Mouse (Mus musculus): Measurements from ENCODE around the gene Sh3bp4. TPM values are rescaled to one million over a fixed set of nuclear protein-coding genes. Genes with fewer than 3 reads are reported as not detected.

Gene Sh3bp4
- polyA plus RNA-seq, 1 experiment from 2014 or later, result 25.7 TPM

DNA sequence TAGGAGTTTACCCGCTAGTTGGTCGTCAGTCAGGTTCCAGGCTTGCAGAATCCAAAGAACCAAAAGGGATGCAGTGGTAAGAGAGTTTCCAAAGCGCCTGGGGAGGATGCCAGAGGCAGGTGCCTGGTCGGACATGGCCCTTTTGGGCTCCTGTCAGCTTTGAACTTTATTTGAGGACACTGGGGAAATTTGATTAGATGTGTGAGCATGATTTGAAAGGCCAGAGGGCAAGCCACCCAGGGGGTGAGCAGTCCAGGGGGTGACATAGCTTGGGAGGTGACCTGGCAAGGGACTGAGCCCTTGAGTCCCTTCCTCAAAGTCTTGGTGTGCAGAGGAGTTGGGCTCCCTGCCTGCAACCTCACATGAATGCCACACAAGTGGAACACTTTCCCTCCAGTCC is 11.2 kb downstream of the Sh3bp4 start:
- no peak overlapping the region for H3K27ac ChIP-seq
- H3K9me3 ChIP-seq, result no peaks in the 10 kb centered on the region
- no peaks in the 10 kb centered on the region for H3K27me3 ChIP-seq
- no peak overlapping the region for H3K9ac ChIP-seq
- no peak for ATAC-seq (ENCODE audit: insufficient number of reproducible peaks, insufficient read depth, low FRiP score, low TSS enrichment)
- H3K4me3 ChIP-seq, result no peak overlapping the region
- 0 out of 2 replicates have a peak, but pooled peaks cover 5% of the 10 kb centered on the region for H3K36me3 ChIP-seq
- peaks cover 52% of the 10 kb centered on the region for H3K4me1 ChIP-seq
- H3K4me2 ChIP-seq (replicated peaks), result no peak overlapping the region
- WGBS, result 82% methylated on average over 4 of the region's 4 CpGs

DNA sequence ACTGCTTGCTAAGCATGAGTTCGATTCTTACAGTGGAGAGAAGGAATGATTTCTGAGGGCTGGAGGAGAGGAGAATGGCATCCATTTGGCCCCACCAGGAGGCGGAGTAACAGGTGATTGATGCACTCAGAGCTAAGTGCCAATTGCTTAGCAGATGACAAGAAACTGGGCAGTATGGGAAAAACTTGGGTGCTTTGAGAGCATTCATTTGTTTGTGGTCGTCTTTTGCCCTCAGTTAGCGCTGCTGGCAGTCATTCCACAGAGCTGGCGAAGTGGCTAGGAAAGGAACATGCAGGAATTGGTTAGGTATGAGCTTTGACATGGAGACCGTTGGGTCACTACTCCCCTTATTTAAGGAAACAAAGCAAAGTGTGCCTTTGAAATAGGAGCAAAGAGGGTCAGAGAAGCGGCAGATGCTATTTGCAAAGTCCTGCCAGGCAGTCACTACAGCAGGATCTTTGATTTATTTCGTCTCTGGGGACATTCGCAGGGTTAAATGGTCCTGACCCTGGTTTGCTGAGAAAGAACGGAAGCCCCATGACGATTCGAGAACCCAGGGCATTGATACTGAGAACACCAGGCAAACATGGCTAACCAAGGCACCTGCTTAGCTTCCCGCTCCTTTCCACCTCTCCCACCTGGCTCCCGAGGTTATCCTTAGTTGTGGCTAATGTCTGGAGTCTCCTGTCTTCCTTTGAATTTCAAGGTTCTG is 12.1 kb downstream of the Sh3bp4 start:
- H3K4me2 ChIP-seq (replicated peaks), result no peak overlapping the region
- H3K4me1 ChIP-seq, result peaks cover 60% of the 10 kb centered on the region
- WGBS, result 54% methylated on average over 14 of the region's 14 CpGs

DNA sequence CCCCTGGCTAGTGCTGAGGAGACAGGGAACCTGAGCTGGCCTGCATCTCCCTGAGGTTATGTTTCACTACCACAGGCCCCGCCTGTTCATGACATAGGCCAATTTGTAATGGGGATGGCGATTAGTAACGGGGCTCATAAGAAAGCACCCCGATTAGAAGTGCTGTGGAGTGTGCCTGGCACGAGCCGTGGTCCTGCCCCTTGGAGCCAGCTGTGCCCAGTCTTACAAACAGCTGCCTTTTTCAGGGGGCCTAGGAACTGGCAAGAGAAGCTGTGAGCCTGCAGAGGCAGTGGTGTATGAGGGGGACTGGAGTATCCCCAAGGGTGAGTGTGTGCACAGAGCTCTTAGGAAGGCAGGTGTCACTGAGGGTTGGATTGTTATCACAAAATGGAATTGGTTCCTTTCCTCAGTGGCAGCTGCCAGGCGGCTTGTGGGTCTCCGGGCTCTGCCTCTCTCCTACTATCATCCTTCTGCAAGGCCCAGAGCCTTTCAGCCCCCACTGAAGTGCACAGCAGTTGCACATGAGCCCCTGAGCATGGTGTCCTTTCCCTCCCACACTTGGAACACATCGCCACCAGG is 16.4 kb downstream of the Sh3bp4 start:
- no peak overlapping the region for H3K4me2 ChIP-seq (replicated peaks)
- no peak overlapping the region for H3K9ac ChIP-seq
- 0 out of 2 replicates have a peak, but pooled peaks have one; percentile 43 for ATAC-seq (ENCODE audit: insufficient number of reproducible peaks, insufficient read depth, low FRiP score, low TSS enrichment)
- no peaks in the 10 kb centered on the region for H3K27me3 ChIP-seq
- no peak overlapping the region for H3K4me3 ChIP-seq
- no peaks in the 10 kb centered on the region for H3K9me3 ChIP-seq
- H3K4me1 ChIP-seq, result peaks cover 52% of the 10 kb centered on the region
- H3K27ac ChIP-seq, result no peak overlapping the region
- H3K36me3 ChIP-seq, result 0 out of 2 replicates have a peak, but pooled peaks cover 5% of the 10 kb centered on the region
- 59% methylated on average over 9 of the region's 9 CpGs for WGBS

More for the DNA sequence above, 12.1 kb downstream of the Sh3bp4 start:
- no peaks in the 10 kb centered on the region for H3K9me3 ChIP-seq
- H3K4me3 ChIP-seq, result no peak overlapping the region
- no peak overlapping the region for H3K27ac ChIP-seq
- 0 out of 2 replicates have a peak, but pooled peaks cover 5% of the 10 kb centered on the region for H3K36me3 ChIP-seq
- H3K27me3 ChIP-seq, result no peaks in the 10 kb centered on the region
- no peak overlapping the region for H3K9ac ChIP-seq
- ATAC-seq (ENCODE audit: insufficient number of reproducible peaks, insufficient read depth, low FRiP score, low TSS enrichment), result no peak

DNA sequence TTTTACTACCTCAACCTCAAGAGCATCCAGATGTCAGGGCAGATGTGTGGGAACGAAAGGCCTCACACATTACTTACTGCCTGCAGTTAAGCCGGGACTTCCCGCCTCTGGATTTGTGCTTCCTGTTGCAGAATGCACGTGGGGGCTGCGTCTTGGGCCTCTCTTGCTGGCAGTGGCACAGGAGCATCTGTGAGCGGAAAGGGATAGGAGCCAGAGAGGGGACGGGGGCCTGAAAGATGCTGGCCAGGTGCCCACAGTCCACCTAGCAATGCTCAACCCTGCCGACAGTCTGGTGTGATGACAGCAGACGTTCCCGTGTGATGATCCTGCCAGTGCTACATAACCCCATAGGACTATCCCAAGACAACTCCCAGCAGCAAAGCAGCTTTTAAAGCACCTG is 17.9 kb downstream of the Sh3bp4 start:
- H3K36me3 ChIP-seq, result 0 out of 2 replicates have a peak, but pooled peaks cover 5% of the 10 kb centered on the region
- H3K9ac ChIP-seq, result no peak overlapping the region
- H3K4me2 ChIP-seq (replicated peaks), result no peak overlapping the region
- H3K9me3 ChIP-seq, result no peaks in the 10 kb centered on the region
- no peaks in the 10 kb centered on the region for H3K27me3 ChIP-seq
- peaks cover 54% of the 10 kb centered on the region for H3K4me1 ChIP-seq
- no peak overlapping the region for H3K4me3 ChIP-seq
- ATAC-seq (ENCODE audit: insufficient number of reproducible peaks, insufficient read depth, low FRiP score, low TSS enrichment), result no peak
- whole genome bisulfite sequencing, result 52% methylated on average over 10 of the region's 10 CpGs
- H3K27ac ChIP-seq, result no peak overlapping the region

DNA sequence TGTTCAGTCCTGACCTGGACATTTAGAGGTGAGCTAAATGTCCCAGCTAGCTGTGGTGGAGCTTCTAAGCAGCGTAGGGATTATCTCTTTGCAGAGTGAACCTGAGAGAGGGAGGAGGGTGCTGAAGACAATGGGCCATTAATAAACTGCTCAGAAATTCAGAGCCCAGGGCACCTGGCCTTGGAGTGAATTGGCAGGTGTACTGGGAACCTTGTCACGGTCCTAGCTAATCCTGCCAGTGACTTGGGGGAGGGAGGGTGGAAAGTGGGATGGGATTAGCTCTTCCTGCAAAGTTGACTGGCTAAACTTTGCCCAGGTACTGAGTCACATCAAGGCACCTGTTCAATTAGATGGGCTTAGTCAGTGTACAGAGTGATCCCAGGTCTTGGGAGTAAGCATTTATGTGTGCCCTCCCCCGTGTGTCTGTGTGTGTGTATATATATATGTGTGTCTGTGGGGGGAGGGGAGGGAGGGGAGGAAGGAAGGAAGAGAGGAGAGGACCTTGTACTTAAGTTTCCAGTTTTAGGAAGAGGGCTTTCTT is 18.6 kb downstream of the Sh3bp4 start:
- no peak overlapping the region for H3K4me2 ChIP-seq (replicated peaks)
- H3K9ac ChIP-seq, result no peak overlapping the region
- WGBS, result 60% methylated on average over 3 of the region's 3 CpGs
- H3K4me1 ChIP-seq, result peaks cover 59% of the 10 kb centered on the region
- ATAC-seq (ENCODE audit: insufficient number of reproducible peaks, insufficient read depth, low FRiP score, low TSS enrichment), result no peak
- H3K27me3 ChIP-seq, result no peaks in the 10 kb centered on the region
- H3K4me3 ChIP-seq, result no peak overlapping the region
- H3K27ac ChIP-seq, result no peak overlapping the region
- H3K9me3 ChIP-seq, result no peaks in the 10 kb centered on the region
- 0 out of 2 replicates have a peak, but pooled peaks cover 2% of the 10 kb centered on the region for H3K36me3 ChIP-seq

DNA sequence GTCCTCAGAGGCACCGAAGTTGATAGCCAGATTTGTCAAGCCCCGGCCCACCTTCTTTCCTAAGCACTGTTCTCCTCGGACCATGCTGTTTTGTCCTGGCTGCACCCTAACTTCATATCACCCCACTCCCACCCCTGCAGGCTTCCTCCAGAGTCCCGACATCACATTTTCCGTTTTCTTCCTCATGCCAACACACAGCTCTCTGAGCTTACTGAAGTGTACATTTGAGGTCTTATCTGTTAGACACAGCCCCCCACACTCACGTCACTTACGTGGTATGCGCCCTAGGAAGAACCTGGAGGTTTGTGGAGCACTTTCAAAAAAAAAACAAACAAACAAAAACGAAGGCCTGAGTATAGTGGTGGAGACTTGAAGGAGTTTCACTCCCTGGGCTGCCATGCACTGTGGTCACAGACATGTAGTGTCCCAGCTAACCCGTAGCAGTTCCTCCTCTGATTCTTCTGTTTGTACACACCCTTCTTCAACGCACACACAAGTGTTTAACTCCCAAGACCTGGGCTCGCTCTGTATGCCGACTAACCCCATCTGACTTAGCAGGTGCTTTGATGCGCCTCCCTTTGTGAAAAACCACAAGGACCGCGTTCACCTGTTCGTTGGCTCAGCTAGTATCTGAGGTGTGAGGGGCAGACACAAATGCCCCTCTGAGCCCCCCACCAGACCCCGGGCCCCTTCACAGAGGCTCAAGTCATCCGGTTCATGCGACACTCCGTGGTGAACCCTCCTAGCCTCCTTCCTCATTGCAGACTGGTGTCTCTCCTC is 19.8 kb downstream of the Sh3bp4 start:
- Histone ChIP-seq H3K4me1 (peaks cover 68% of the 10 kb centered on the region), H3K9ac (no peak overlapping the region)

DNA sequence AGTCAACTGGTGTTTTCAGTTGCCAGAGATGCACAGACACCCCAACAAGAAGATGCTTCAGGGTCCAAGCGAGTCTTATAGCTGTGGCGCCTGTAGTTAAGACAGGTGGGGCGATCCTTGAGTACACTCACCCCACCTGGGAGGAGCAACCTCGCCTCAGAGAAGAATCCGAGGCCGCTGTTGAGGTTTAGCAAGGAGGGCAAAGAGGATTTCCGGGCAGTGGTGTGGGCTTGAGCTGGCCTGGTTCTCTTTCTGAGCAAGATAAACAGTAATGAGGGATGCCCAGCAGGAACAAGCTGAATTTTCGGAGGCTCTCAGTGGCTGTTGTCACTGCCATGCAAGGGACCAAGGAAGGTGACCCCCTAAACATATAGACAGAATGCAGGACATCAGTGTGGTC is 20.5 kb downstream of the Sh3bp4 start:
- no peak overlapping the region for H3K4me3 ChIP-seq
- H3K9ac ChIP-seq, result no peak overlapping the region
- H3K27ac ChIP-seq, result no peak overlapping the region
- H3K27me3 ChIP-seq, result no peaks in the 10 kb centered on the region
- ATAC-seq (ENCODE audit: insufficient number of reproducible peaks, insufficient read depth, low FRiP score, low TSS enrichment), result no peak
- H3K4me1 ChIP-seq, result peaks cover 68% of the 10 kb centered on the region
- 68% methylated on average over 8 of the region's 8 CpGs for WGBS
- no peaks in the 10 kb centered on the region for H3K9me3 ChIP-seq
- no peaks in the 10 kb centered on the region for H3K36me3 ChIP-seq
- H3K4me2 ChIP-seq (replicated peaks), result no peak overlapping the region

More for the DNA sequence above, 19.8 kb downstream of the Sh3bp4 start:
- 76% methylated on average over 21 of the region's 21 CpGs for WGBS
- Histone ChIP-seq H3K4me3 (no peak overlapping the region), H3K27ac (no peak overlapping the region), H3K9me3 (no peaks in the 10 kb centered on the region), H3K27me3 (no peaks in the 10 kb centered on the region), H3K36me3 (no peaks in the 10 kb centered on the region), H3K4me2 (replicated peaks) (no peak overlapping the region)
- ATAC-seq (ENCODE audit: insufficient number of reproducible peaks, insufficient read depth, low FRiP score, low TSS enrichment), result no peak

DNA sequence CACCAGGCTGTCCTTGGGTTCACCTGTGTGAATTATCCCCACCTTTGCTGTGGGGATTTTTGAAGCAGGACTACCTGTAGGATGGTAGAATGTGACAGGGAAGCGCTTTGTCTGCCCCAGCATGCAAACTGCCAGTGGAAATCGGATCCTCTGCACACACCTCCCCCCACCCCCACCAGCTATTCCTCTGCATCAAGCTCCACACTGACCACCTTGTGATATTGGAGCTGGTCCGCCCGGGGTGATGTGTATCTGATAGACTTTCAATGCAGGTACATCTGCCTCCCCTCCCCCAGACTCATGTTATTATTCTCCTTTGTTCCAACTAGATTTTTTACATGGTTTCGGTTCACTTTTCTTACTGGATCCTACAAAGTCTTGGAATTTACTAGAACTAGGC is 21.8 kb downstream of the Sh3bp4 start:
- H3K4me3 ChIP-seq, result no peak overlapping the region
- ATAC-seq (ENCODE audit: insufficient number of reproducible peaks, insufficient read depth, low FRiP score, low TSS enrichment), result no peak
- no peak overlapping the region for H3K9ac ChIP-seq

DNA sequence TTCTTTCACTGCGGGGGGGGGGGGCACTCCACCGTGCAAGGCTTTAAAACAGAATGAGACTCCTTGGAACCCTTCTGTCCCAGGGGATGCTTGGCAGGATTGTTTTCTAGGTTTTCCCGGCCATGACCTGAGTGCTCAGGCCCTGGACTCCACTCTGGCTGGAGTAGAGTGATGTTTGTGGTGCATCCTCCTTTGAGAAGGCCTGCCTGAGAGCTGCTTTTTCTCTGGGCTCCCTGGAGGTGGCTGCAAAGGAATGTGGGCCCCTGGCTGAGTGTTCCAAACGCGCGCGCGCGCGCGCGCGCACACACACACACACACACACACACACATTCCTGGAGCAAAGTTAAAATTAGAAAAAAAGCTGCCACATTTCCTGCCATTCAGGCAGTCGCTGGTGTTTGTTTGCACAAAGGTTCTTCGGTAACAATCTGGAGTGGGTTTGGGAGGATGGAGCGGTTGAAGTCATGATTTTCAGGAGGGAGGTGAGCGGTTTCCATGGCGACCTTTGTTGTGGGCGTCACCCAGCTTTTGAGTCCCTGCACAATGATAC is 22.3 kb downstream of the Sh3bp4 start:
- H3K4me3 ChIP-seq, result 0 out of 2 replicates have a peak overlapping the region, but pooled peaks have one; percentile 13
- H3K27me3 ChIP-seq, result no peaks in the 10 kb centered on the region
- H3K36me3 ChIP-seq, result no peaks in the 10 kb centered on the region
- H3K4me2 ChIP-seq (replicated peaks), result peak overlapping the region; percentile 40
- H3K9ac ChIP-seq, result no peak overlapping the region
- 3% methylated on average over 19 of the region's 19 CpGs for WGBS
- peak; percentile 54; the same call in 1 of the 2 replicates for ATAC-seq (ENCODE audit: insufficient number of reproducible peaks, insufficient read depth, low FRiP score, low TSS enrichment)
- H3K4me1 ChIP-seq, result peaks cover 60% of the 10 kb centered on the region
- H3K9me3 ChIP-seq, result no peaks in the 10 kb centered on the region
- H3K27ac ChIP-seq, result peak overlapping the region; percentile 90

More for the DNA sequence above, 21.8 kb downstream of the Sh3bp4 start:
- peak overlapping the region; percentile 90 for H3K27ac ChIP-seq
- H3K36me3 ChIP-seq, result no peaks in the 10 kb centered on the region
- no peaks in the 10 kb centered on the region for H3K9me3 ChIP-seq
- H3K4me1 ChIP-seq, result peaks cover 63% of the 10 kb centered on the region
- H3K4me2 ChIP-seq (replicated peaks), result peak overlapping the region; percentile 40
- no peaks in the 10 kb centered on the region for H3K27me3 ChIP-seq
- 16% methylated on average over 5 of the region's 5 CpGs for WGBS

DNA sequence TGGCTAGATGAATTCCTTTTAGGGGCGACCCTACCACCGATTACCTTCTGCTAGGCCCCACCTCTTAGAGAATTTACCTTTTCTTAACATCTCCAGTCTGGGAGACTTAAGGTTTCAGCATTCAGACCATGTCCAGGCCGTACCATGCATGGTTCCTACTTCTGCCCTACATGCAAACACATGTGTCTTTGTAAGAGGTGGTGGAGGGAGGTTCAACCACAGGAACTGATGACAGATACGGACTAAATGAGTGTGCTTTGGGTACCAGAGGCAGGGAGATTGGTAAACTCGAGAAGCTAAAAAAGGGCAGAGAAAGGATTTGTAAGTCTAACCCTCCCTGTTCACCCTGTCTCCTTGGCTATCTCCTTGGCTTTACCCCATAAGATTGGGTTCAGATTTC is 23.5 kb downstream of the Sh3bp4 start:
- Histone ChIP-seq H3K27me3 (no peaks in the 10 kb centered on the region), H3K4me2 (replicated peaks) (no peak overlapping the region), H3K9me3 (no peaks in the 10 kb centered on the region), H3K4me1 (peaks cover 49% of the 10 kb centered on the region), H3K9ac (no peak overlapping the region), H3K4me3 (no peak overlapping the region), H3K27ac (peak overlapping the region; percentile 90; the same call in 1 of the 2 replicates), H3K36me3 (no peaks in the 10 kb centered on the region)
- WGBS, result 66% methylated on average over 5 of the region's 5 CpGs
- ATAC-seq (ENCODE audit: insufficient number of reproducible peaks, insufficient read depth, low FRiP score, low TSS enrichment), result no peak

DNA sequence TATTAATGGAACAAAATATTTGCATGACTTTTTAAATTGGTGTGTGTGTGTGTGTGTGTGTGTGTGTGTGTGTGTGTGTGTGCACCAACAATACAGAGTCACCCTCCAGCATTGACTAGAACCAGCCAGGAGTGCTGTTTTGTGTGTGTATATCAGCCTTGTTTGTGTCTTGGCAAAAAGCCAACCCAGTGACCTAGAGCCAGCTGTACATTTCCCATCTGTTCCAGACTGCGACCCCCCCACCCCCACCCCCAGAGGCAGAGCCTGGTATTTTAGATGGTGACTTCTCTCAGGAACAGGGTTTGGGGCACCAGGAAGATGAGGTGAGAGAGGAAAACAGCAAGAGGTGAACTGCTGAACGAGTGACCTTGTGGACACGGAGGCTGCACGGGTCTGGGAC is 24.2 kb downstream of the Sh3bp4 start:
- Histone ChIP-seq H3K27ac (no peak overlapping the region), H3K4me1 (peaks cover 49% of the 10 kb centered on the region), H3K9me3 (no peaks in the 10 kb centered on the region), H3K36me3 (no peaks in the 10 kb centered on the region), H3K4me3 (no peak overlapping the region), H3K4me2 (replicated peaks) (no peak overlapping the region), H3K27me3 (no peaks in the 10 kb centered on the region), H3K9ac (no peak overlapping the region)
- no peak for ATAC-seq (ENCODE audit: insufficient number of reproducible peaks, insufficient read depth, low FRiP score, low TSS enrichment)
- 47% methylated on average over 4 of the region's 4 CpGs for WGBS
